Mouse (Mus musculus): ENCODE results near the gene Ebf1.

GRCm38 (mm10) chr11:44689571-44690264 lies 72.6 kb downstream of the Ebf1 start:
- TF ChIP-seq POLR2A (IDR thresholded peaks at IDR 0.05; ENCODE audit: insufficient read length, low read depth) (no peak), USF1 (IDR thresholded peaks at IDR 0.05; ENCODE audit: low read depth) (no peak), MYOD1 (IDR thresholded peaks at IDR 0.05; ENCODE audit: control insufficient read depth in 1 of 3, insufficient read length in 2 of 3, low read depth in 2 of 3) (no peak), E2F4 (IDR thresholded peaks at IDR 0.05; ENCODE audit: insufficient read depth) (no peak), MAX (IDR thresholded peaks at IDR 0.05; ENCODE audit: low read depth) (no peak), TCF12 (IDR thresholded peaks at IDR 0.05; ENCODE audit: insufficient read depth, poor library complexity, severe bottlenecking) (no peak), POLR2AphosphoS2 (IDR thresholded peaks at IDR 0.05; ENCODE audit: insufficient read length, low read depth) (no peak), MYOG (IDR thresholded peaks at IDR 0.05; ENCODE audit: control insufficient read depth in 1 of 3, insufficient read depth in 1 of 3, insufficient read length in 2 of 3, low read depth in 2 of 3) (no peak), CEBPB (IDR thresholded peaks at IDR 0.05; ENCODE audit: insufficient read depth, poor library complexity, severe bottlenecking) (no peak)

Data from myocyte (in vitro differentiated cells).